Mouse (Mus musculus) hindbrain, embryonic 10.5 days (tissue): ENCODE measurements around the gene Plekhf1. TPM values are rescaled to one million over a fixed set of nuclear protein-coding genes. Genes with fewer than 3 reads are reported as not detected.

Experiments
- DNase-seq: peaks from one replicate; pipeline ENCODE4 v3.0.0-alpha.2; 2017; ENCODE audit warnings: low spot score
- H3K27ac ChIP-seq: fragments of 300-500 bp; sonication (generic); 2 replicates; pipeline ENCODE4 v1.5.1; 2016; ENCODE audit warnings: mild to moderate bottlenecking, moderate library complexity
- H3K27me3 ChIP-seq: fragments of 300-500 bp; sonication (generic); 2 replicates; pipeline ENCODE4 v1.6.1; 2016; ENCODE audit warnings: mild to moderate bottlenecking; ENCODE audit not compliant: poor library complexity, insufficient read depth, severe bottlenecking
- H3K36me3 ChIP-seq: fragments of 300-500 bp; sonication (generic); 2 replicates; pipeline ENCODE4 v1.6.1; 2016; ENCODE audit warnings: mild to moderate bottlenecking, moderate library complexity
- H3K4me1 ChIP-seq: fragments of 300-500 bp; sonication (generic); replicated peaks from 2 replicates; pipeline ENCODE4 v1.6.1; 2016; ENCODE audit warnings: mild to moderate bottlenecking
- H3K4me3 ChIP-seq: fragments of 300-500 bp; sonication (generic); 2 replicates; pipeline ENCODE4 v1.5.1; 2016; ENCODE audit warnings: mild to moderate bottlenecking, moderate library complexity
- H3K9me3 ChIP-seq: fragments of 300-500 bp; sonication (generic); 2 replicates; pipeline ENCODE4 v1.6.1; 2016; ENCODE audit warnings: mild to moderate bottlenecking, moderate library complexity
- WGBS: fragments of 180-500 bp; shearing (Covaris S2); methylation state at CpG from one replicate; pipeline ENCODE4 v1.1.7; 2016; 5-methylcytosine and 5-hydroxymethylcytosine counted together
- polyA plus RNA-seq: library from polyadenylated mRNA; unstranded; fragments of >200 nt; fragmentation: Nextera tagmentation; extraction: Ambion mirVana; gene quantifications from 2 replicates; pipeline ENCODE4 v1.2.1, GENCODE M21; 2016

Plekhf1 gene
- polyA plus RNA-seq, result 2.5 and 3.2 TPM in 2 replicates

GRCm38 (mm10) chr7:38227900-38228298 is at the start of gene Plekhf1:
TSS of gene Plekhf1 (minus strand) at chr7:38228016.
- under 1% methylated on average over 36 of the region's 36 CpGs for WGBS
- Histone ChIP-seq H3K9me3 (no peaks in the 10 kb centered on the region), H3K27me3 (peaks cover 21% of the 10 kb centered on the region), H3K27ac (peak within 1 kb of the TSS; percentile 78), H3K4me3 (peak within 1 kb of the TSS; percentile 69), H3K36me3 (no peaks in the 10 kb centered on the region), H3K4me1 (peaks cover 24% of the 10 kb centered on the region)
- DNase-seq, result peak; percentile 93

- no peak for DNase-seq
- Histone ChIP-seq H3K36me3 (peaks cover 13% of the 10 kb centered on the region), H3K9me3 (no peaks in the 10 kb centered on the region), H3K27me3 (no peaks in the 10 kb centered on the region), H3K27ac (no peak overlapping the region), H3K4me3 (no peak overlapping the region), H3K4me1 (peaks cover 16% of the 10 kb centered on the region)
These were observed 44.7 kb upstream of the Plekhf1 start for GRCm38 (mm10) chr7:38272551-38272950.

- H3K27ac ChIP-seq, result no peak overlapping the region
- DNase-seq, result no peak
- H3K4me3 ChIP-seq, result peak overlapping the region; percentile 63
- peaks cover 16% of the 10 kb centered on the region for H3K4me1 ChIP-seq
- no peaks in the 10 kb centered on the region for H3K27me3 ChIP-seq
- 16% methylated on average over 4 of the region's 4 CpGs for WGBS
- no peaks in the 10 kb centered on the region for H3K9me3 ChIP-seq
- peaks cover 20% of the 10 kb centered on the region for H3K36me3 ChIP-seq
These were observed 44.0 kb upstream of the Plekhf1 start for GRCm38 (mm10) chr7:38271859-38272258.

DNA sequence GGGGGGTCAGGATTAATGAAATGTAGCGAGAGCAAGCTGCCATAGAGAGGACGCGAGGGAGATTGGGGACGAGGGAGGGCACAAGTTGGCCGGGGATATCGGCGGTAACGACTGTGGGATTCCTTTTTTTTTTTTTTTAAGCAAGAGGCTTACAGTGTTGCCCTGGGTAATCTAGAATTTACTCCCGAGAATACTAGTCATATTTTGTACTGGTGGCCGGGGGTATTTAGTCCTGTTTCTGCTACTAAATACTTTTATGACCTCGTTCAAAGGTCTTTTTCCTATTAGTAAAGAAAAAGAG is 43.6 kb upstream of the Plekhf1 start:
- no peak for DNase-seq
- H3K4me3 ChIP-seq, result peak overlapping the region; percentile 63
- WGBS, result 0% methylated on average over 11 of the region's 11 CpGs
- peak overlapping the region; percentile 89 for H3K27ac ChIP-seq
- H3K4me1 ChIP-seq, result peaks cover 16% of the 10 kb centered on the region
- peaks cover 24% of the 10 kb centered on the region for H3K36me3 ChIP-seq
- H3K27me3 ChIP-seq, result no peaks in the 10 kb centered on the region
- H3K9me3 ChIP-seq, result no peaks in the 10 kb centered on the region

DNA sequence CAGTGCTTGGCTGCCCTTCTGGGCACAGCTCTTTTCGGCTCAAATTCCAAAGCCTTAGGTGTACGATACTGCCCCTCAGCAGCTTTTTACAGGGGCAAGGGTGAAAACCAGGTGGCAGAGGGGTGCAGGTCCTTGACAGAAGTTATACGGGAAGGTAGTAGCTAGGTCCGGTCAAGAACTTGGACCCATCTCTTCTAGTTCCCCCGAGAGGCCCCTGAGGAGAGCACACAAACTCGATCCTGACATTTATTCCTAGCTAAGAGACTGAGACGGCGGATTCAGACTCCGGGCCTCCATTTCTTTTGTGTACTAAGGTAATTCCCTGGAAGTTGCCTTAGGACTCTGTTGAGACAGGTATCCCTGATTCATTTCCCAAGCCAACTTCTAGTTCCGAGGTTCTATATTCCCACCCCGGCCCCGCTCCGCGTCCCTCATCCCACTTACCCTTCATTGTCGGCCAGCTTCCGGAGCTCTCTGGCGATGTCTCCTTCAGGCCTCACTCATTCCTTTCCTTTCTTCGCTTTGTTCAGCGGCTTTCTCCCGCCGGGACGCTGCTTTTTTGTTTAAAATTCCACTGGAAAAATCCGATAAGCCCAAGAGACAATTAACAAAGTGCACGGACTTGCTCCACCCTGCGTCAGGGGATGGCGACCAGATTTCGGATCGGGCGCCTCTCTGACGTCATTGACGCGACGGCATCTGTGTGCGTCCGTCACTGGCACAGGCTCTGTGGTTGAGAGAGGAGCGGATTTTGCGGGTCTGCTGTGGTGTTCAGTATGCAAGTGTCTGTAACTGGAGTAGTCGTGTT is 43.1 kb upstream of the Plekhf1 start, which contains the start of gene Pop4:
TSS of gene Pop4 (minus strand) at position 721 of the 808 bp plus-strand sequence.
- H3K27me3 ChIP-seq, result no peaks in the 10 kb centered on the region
- H3K4me1 ChIP-seq, result peaks cover 16% of the 10 kb centered on the region
- peak within 1 kb of the TSS; percentile 63 for H3K4me3 ChIP-seq
- no peaks in the 10 kb centered on the region for H3K9me3 ChIP-seq
- H3K36me3 ChIP-seq, result peaks cover 29% of the 10 kb centered on the region
- peak; percentile 92 for DNase-seq
- H3K27ac ChIP-seq, result peak within 1 kb of the TSS; percentile 89
- WGBS, result under 1% methylated on average over 38 of the region's 38 CpGs

- no peaks in the 10 kb centered on the region for H3K9me3 ChIP-seq
- H3K27ac ChIP-seq, result no peak overlapping the region
- 95% methylated on average over 8 of the region's 8 CpGs for WGBS
- DNase-seq, result peak; percentile 58
- H3K36me3 ChIP-seq, result peaks cover 67% of the 10 kb centered on the region
- peaks cover 16% of the 10 kb centered on the region for H3K4me1 ChIP-seq
- no peaks in the 10 kb centered on the region for H3K27me3 ChIP-seq
- no peak overlapping the region for H3K4me3 ChIP-seq
These were observed 39.3 kb upstream of the Plekhf1 start for GRCm38 (mm10) chr7:38267006-38267680.

GRCm38 (mm10) chr7:38262406-38262805 is 34.6 kb upstream of the Plekhf1 start:
- Histone ChIP-seq H3K27ac (no peak overlapping the region), H3K4me1 (no peaks in the 10 kb centered on the region), H3K4me3 (no peak overlapping the region), H3K27me3 (no peaks in the 10 kb centered on the region), H3K9me3 (no peaks in the 10 kb centered on the region), H3K36me3 (peaks cover 66% of the 10 kb centered on the region)
- WGBS, result 97% methylated on average over 5 of the region's 5 CpGs
- DNase-seq, result no peak

- no peaks in the 10 kb centered on the region for H3K9me3 ChIP-seq
- H3K4me1 ChIP-seq, result no peaks in the 10 kb centered on the region
- no peak overlapping the region for H3K27ac ChIP-seq
- no peak for DNase-seq
- H3K27me3 ChIP-seq, result no peaks in the 10 kb centered on the region
- no peak overlapping the region for H3K4me3 ChIP-seq
- 90% methylated on average over 2 of the region's 2 CpGs for WGBS
- H3K36me3 ChIP-seq, result peaks cover 38% of the 10 kb centered on the region
These were observed 31.8 kb upstream of the Plekhf1 start for GRCm38 (mm10) chr7:38259631-38260030.

DNA sequence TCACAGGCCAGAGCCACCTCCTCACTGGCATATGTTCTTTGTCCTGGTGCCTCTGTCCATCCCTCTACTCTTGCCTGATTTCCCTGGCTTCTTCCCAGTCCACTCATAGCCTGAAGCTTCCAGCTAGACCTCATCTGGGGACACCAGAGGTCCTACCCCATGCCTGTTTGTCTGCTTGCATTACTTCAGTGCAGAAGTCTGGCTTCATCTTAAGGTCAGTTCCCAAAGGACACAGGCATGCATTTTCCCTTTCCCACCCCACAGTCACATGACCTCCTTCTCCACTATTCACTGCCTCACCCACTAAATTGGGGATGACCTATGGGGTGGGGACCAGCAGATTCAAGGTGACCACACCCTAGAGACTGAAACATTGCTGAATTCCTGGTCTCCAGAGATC is 25.6 kb upstream of the Plekhf1 start:
- Histone ChIP-seq H3K4me3 (no peak overlapping the region), H3K36me3 (no peaks in the 10 kb centered on the region), H3K9me3 (no peaks in the 10 kb centered on the region), H3K27me3 (no peaks in the 10 kb centered on the region), H3K4me1 (no peaks in the 10 kb centered on the region), H3K27ac (no peak overlapping the region)
- no peak for DNase-seq

DNA sequence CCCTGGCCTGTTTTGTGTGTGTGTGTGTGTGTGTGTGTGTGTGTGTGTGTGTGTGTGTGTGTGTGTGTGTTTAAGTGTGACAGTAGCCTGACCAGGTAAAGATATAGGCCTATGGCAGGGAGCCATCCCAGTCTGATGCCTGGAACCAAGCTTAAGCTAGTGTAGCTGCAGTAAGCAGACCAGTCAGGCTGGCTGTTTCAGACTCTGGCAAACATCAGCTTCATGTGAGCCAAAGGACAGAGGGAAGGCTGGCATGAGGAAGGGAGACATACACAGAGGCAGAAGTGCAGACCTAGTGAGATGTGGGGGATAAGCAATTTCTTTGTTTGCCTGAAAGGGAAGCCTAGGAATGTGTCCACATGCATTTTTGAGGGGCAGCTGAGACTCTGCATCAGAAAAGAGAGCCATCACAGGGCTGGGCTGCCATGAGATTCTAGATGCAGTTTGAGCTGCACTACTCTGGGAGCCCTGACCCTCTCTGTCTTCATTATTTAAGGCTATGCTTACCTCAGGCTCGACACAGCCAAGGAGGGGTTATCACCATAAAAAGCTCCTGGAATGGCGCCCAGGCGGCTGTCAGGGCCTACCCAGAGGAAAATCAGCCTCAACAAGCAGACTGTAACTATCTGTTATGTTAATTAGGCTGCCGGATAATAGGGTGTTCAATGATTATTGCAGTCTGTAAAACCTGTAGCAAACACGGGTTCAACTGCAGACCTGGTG is 23.8 kb upstream of the Plekhf1 start:
- Histone ChIP-seq H3K9me3 (no peaks in the 10 kb centered on the region), H3K36me3 (no peaks in the 10 kb centered on the region), H3K4me3 (no peak overlapping the region), H3K27me3 (no peaks in the 10 kb centered on the region), H3K27ac (no peak overlapping the region), H3K4me1 (no peaks in the 10 kb centered on the region)
- 73% methylated on average over 5 of the region's 5 CpGs for WGBS
- no peak for DNase-seq

- Histone ChIP-seq H3K36me3 (no peaks in the 10 kb centered on the region), H3K4me1 (no peaks in the 10 kb centered on the region), H3K27me3 (no peaks in the 10 kb centered on the region), H3K27ac (no peak overlapping the region), H3K4me3 (no peak overlapping the region), H3K9me3 (no peaks in the 10 kb centered on the region)
- no peak for DNase-seq
- 83% methylated on average over 4 of the region's 4 CpGs for WGBS
These were observed 14.6 kb upstream of the Plekhf1 start for GRCm38 (mm10) chr7:38242417-38242816.

- Histone ChIP-seq H3K36me3 (no peaks in the 10 kb centered on the region), H3K27me3 (no peaks in the 10 kb centered on the region), H3K4me3 (no peak overlapping the region), H3K27ac (no peak overlapping the region), H3K4me1 (no peaks in the 10 kb centered on the region), H3K9me3 (no peaks in the 10 kb centered on the region)
- DNase-seq, result no peak
These were observed 9.3 kb upstream of the Plekhf1 start for GRCm38 (mm10) chr7:38237140-38237539.
